Mouse (Mus musculus) olfactory bulb, adult 2 months (tissue): ENCODE results near the gene Cib1.

Source experiments
- CTCF ChIP-seq: fragments of 200-500 bp; IDR thresholded peaks from 2 replicates; pipeline ENCODE4 v1.5.1; 2012; ENCODE audit warnings: low read depth, mild to moderate bottlenecking, low read length, moderate library complexity; ENCODE audit not compliant: insufficient read depth
- POLR2A ChIP-seq: fragments of 200-500 bp; IDR thresholded peaks from 2 replicates; pipeline ENCODE4 v1.6.1; 2012; ENCODE audit warnings: mild to moderate bottlenecking, low read depth, low read length, moderate library complexity; ENCODE audit not compliant: insufficient read depth

- TF ChIP-seq POLR2A (no peak), CTCF (no peak)
Measured at GRCm38 (mm10) chr7:80186021-80186420, 46.6 kb downstream of the Cib1 start.
